ENCODE assay signal across 7 mouse cellular contexts in the genomic region with DNA sequence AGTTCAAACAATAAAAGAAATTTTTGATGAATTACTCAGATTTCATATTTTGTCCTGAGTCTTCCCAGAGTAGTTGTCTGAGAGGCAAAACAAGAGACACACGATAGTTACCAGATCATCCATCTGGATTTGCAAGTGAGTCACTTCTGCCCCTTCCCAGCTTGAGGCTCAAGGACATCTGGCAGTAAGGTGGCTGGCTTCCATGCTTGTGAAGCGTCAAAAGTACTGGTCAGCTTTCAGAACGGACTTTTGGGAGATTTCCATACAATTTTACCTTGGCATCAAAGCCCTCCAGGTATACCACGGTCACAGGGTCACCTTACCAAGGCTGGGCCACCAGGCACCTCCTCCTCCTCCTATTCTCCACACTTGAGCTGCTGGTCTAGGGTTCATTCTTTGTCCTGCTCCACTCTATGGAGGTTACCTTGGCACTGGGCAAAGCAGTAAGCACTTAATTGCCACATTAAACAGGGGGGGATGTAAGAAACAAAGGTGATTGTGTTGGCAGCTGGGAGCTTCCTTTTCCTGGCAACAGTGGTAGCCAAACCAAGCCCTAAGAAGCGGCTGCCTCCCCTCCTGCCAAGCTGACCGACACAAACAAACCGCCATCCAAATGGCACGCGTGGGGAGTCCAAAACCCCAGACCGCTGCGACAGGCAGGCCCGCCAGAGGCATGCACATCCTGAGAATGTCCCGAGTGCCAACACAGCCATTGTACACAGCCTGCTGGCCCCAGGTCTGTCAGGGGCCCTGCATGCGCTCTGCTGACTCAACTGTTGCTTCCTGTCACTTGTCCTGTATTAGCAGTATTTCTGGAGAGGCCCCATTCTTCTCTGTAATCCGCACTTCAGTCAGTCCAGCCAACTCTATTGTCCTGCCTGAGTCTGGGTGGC. TPM values are rescaled to one million over a fixed set of nuclear protein-coding genes. Genes with fewer than 3 reads are reported as not detected.
DNase-seq lines count a peak whose midpoint lies in the region; ATAC-seq and TF ChIP-seq lines count a peak whose summit lies in the region.

No protein-coding gene starts in this region.

- H3K9me3 ChIP-seq in E14TG2a.4 (ENCODE audit: low read length): no peaks in the 10 kb centered on the region
- H3K9me3 ChIP-seq in intestine, embryonic 16.5 days (ENCODE audit: control insufficient read depth, low read length): no peaks in the 10 kb centered on the region

- 67% methylated on average over 15 of the region's 15 CpGs for WGBS in intestine, embryonic 16.5 days

- no peak overlapping the region for H3K9ac ChIP-seq in intestine, embryonic 16.5 days (ENCODE audit: low read depth, low read length)

- H3K4me3 ChIP-seq in E14TG2a.4 (replicated peaks; ENCODE audit: low read length) (peak overlapping the region; percentile 67), myocyte (no peak overlapping the region)
- H3K4me3 ChIP-seq in intestine, embryonic 16.5 days (ENCODE audit: low read length): no peak overlapping the region

- peaks cover 80% of the 10 kb centered on the region for H3K4me1 ChIP-seq in E14TG2a.4 (replicated peaks; ENCODE audit: low read depth, low read length)
- H3K4me1 ChIP-seq in intestine, embryonic 16.5 days (ENCODE audit: control insufficient read depth, insufficient read depth, low read length): peaks cover 23% of the 10 kb centered on the region; the same call in 1 of the 2 replicates

- H3K27ac ChIP-seq in intestine, embryonic 16.5 days (ENCODE audit: low read length): no peak overlapping the region

- no peak for ATAC-seq in intestine, embryonic 16.5 days

- no peak overlapping the region for H3ac ChIP-seq in myocyte (ENCODE audit: control insufficient read depth, insufficient read length)

- TF ChIP-seq POLR2A in myocyte (IDR thresholded peaks at IDR 0.05; ENCODE audit: insufficient read length, low read depth): no peak

- peak; percentile 68 for DNase-seq in 3134 (ENCODE audit: extremely low read depth, insufficient read length, low spot score)
- peak; percentile 24 to 33 for DNase-seq in gastrocnemius, postnatal 36 days
- DNase-seq in right cerebral cortex, adult 2 months (ENCODE audit: low spot score in 2 of 2): no peak
- DNase-seq in embryo, embryonic 9.5 days (ENCODE audit: extremely low spot score): no peak

- peaks cover 6% of the 10 kb centered on the region; the same call in 1 of the 2 replicates for H3K27me3 ChIP-seq in E14TG2a.4 (ENCODE audit: insufficient read depth, low read length)
- H3K27me3 ChIP-seq in intestine, embryonic 16.5 days (replicated peaks; ENCODE audit: control insufficient read depth, insufficient read depth, low read length): no peaks in the 10 kb centered on the region
- H3K27me3 ChIP-seq in myocyte (ENCODE audit: control insufficient read depth, insufficient read depth, insufficient read length): no peaks in the 10 kb centered on the region

- intact Hi-C loops in gastrocnemius, postnatal 36 days (cut with DNase I): loop anchor here (5.0 to 10.0 kb wide), 3 partner anchors 192 to 465 kb away; partner anchors contain the start of genes AL731706.1, Mkks and Slx4ip

- 0 out of 2 replicates have a peak overlapping the region, but pooled peaks have one; percentile 18 for H3K4me2 ChIP-seq in intestine, embryonic 16.5 days (ENCODE audit: low read depth, low read length)
- H3K4me2 ChIP-seq in myocyte (ENCODE audit: low read depth): peak overlapping the region; percentile 28

- peaks cover 67% of the 10 kb centered on the region for H3K79me2 ChIP-seq in myocyte (ENCODE audit: control insufficient read depth, insufficient read depth)

- TF ChIP-seq CTCF in E14TG2a.4 (conservative IDR thresholded peaks at IDR 0.05; ENCODE audit: low read length): no peak

- H3K36me3 ChIP-seq in E14TG2a.4 (ENCODE audit: insufficient read depth, low read length) (peaks cover 30% of the 10 kb centered on the region), myocyte (ENCODE audit: control insufficient read depth, insufficient read depth) (peaks cover 9% of the 10 kb centered on the region)
- no peaks in the 10 kb centered on the region for H3K36me3 ChIP-seq in intestine, embryonic 16.5 days (ENCODE audit: control insufficient read depth, insufficient read depth, low read length)

TF ChIP-seq in myocyte, 11 proteins besides CTCF, POLR2A, EP300 and RAD21:
- peak; percentile 22 for TF ChIP-seq POLR2AphosphoS2 (IDR thresholded peaks at IDR 0.05; ENCODE audit: insufficient read length, low read depth)
- TF ChIP-seq REST (IDR thresholded peaks at IDR 0.05; ENCODE audit: insufficient read depth, insufficient read length): no peak
- TF ChIP-seq TCF3 (IDR thresholded peaks at IDR 0.05; ENCODE audit: insufficient read length, low read depth): no peak
- TF ChIP-seq TCF12 (IDR thresholded peaks at IDR 0.05; ENCODE audit: insufficient read depth, poor library complexity, severe bottlenecking): no peak
- no peak for TF ChIP-seq USF1 (IDR thresholded peaks at IDR 0.05; ENCODE audit: low read depth)

RNA-seq across cellular contexts. Expression of gene Jag1, which starts 6.9 kb away (rescaled TPM):
- 1 to 10 TPM; 5.6 to 6.0 TPM for total RNA-seq in gastrocnemius, postnatal 36 days (2021)
- polyA plus RNA-seq in intestine, embryonic 16.5 days (2015; fragmentation: Nextera tagmentation; extraction: Ambion mirVana): 5.1 and 8.9 TPM in 2 replicates
- polyA plus RNA-seq in myocyte (2012; fragmentation: generic; extraction: Trizol): 17.9 TPM

Comparison
In these comparisons a context has a peak if more than half of its experiments do, and no peak if none do; other contexts are left out.
1. DNase-seq: peak in 3134 (single experiment) and gastrocnemius, postnatal 36 days (2 of 2); none in right cerebral cortex, adult 2 months (0 of 2) and embryo, embryonic 9.5 days (single experiment).